Mouse (Mus musculus) lung, adult 2 months (tissue): ENCODE measurements around the gene Eed. TPM values are rescaled to one million over a fixed set of nuclear protein-coding genes. Genes with fewer than 3 reads are reported as not detected.

Source experiments
- DNase-seq: peaks from one replicate; pipeline ENCODE4 v3.0.0; 2022
- H3K4me1 ChIP-seq: fragments of 200-500 bp; 2 replicates; pipeline ENCODE4 v1.6.1; 2011; ENCODE audit warnings: low read length; ENCODE audit not compliant: control insufficient read depth, insufficient read depth
- H3K4me3 ChIP-seq: fragments of 200-500 bp; replicated peaks from 2 replicates; pipeline ENCODE3; 2011; ENCODE audit warnings: low read depth, mild to moderate bottlenecking, control low read depth, low read length; ENCODE audit errors: extremely low read depth
- CTCF ChIP-seq: fragments of 200-500 bp; IDR thresholded peaks from 2 replicates; pipeline ENCODE4 v1.5.1; 2011; ENCODE audit warnings: mild to moderate bottlenecking, low read length, control low read depth; ENCODE audit not compliant: insufficient read depth
- POLR2A ChIP-seq: fragments of 200-500 bp; IDR thresholded peaks from 2 replicates; pipeline ENCODE4 v1.6.1; 2011; ENCODE audit warnings: low read depth, mild to moderate bottlenecking, control low read depth, low read length, borderline replicate concordance; ENCODE audit errors: extremely low read depth
- WGBS: fragments of 180-500 bp; shearing (Covaris S2); methylation state at CpG from one replicate; pipeline ENCODE4 v1.1.7; 2018; 5-methylcytosine and 5-hydroxymethylcytosine counted together
- polyA plus RNA-seq: library from polyadenylated mRNA; depleted of rRNA; stranded (reverse); fragments of >200 nt; gene quantifications from 2 replicates; pipeline ENCODE4 v1.2.3, GENCODE M21; 2012; rRNA removed

Eed gene
- polyA plus RNA-seq, 1 experiment, result 17.5 TPM

- TF ChIP-seq CTCF, result no peak
- no peak for TF ChIP-seq POLR2A
- no peak overlapping the region for H3K4me3 ChIP-seq
- DNase-seq, result no peak
- H3K4me1 ChIP-seq, result no peaks in the 10 kb centered on the region
- 74% methylated on average over 20 of the region's 20 CpGs for WGBS
These were observed 71.7 kb downstream of the Eed start for GRCm38 (mm10) chr7:89908899-89909621.

DNA sequence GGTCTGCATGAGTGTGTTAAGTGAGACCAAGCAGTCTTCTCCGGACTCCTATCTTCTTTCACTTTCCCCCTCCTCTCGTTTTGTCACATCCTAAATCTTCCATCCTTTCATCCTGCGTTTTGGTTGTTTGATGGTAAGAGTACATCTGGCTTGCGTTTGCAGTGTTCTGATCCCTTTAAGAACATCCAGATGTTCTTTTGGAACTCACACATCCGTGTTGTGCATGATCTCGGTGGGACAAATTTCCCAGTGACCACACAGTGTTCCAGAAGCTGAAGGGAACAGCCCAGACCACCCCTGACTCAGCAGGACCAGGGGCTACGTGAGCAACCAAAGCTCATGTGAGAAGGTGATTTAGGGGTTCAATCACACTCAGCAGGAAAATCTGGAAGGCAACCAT lies 72.4 kb downstream of the Eed start:
- no peak for DNase-seq
- no peaks in the 10 kb centered on the region for H3K4me1 ChIP-seq
- WGBS, result 61% methylated on average over 7 of the region's 7 CpGs

DNA sequence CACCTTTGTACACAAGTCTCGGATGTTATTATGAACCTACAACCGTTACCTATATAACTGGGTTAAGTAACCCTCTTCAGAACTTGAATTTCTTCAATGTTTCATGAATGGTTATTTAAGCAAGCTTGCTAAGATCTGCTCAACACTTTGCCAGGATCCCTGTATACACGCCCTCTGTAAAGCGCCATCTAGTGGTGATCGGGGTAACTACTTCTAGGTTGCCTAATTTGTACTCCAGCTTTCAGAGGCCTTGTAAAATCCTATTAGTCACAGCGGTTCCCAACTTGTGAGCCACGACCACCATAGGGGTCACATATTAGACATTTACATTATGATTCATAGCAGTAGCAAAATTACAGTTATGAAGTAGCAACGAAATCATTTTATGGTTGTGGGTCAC lies 72.8 kb downstream of the Eed start:
- no peaks in the 10 kb centered on the region for H3K4me1 ChIP-seq
- no peak overlapping the region for H3K4me3 ChIP-seq
- peak; percentile 61 for DNase-seq
- WGBS, result 18% methylated on average over 8 of the region's 8 CpGs
- peak; percentile 60 for TF ChIP-seq CTCF
- TF ChIP-seq POLR2A, result no peak

More for the DNA sequence above, 72.4 kb downstream of the Eed start:
- no peak overlapping the region for H3K4me3 ChIP-seq
- no peak for TF ChIP-seq POLR2A
- no peak for TF ChIP-seq CTCF

Other genes starting within 250 kb of the Eed start
- 0.76 and 0.97 TPM in 2 replicates for gene Ccdc81, start 77.4 kb downstream of the Eed start, polyA plus RNA-seq
- gene Hikeshi, start 39.8 kb downstream of the Eed start, polyA plus RNA-seq, result 23.7 and 31.5 TPM in 2 replicates
- gene Picalm, start 149.2 kb upstream of the Eed start, polyA plus RNA-seq, result 52.4 and 74.5 TPM in 2 replicates